Mouse (Mus musculus) mouse embryonic stem cell (cell line): ENCODE measurements around the gene Serpine1.

ENCODE experiments used
- in situ Hi-C, 2 experiments: fragments of 300-500 bp; cut with MboI; formaldehyde crosslinking; loops; 1 replicate in 1 of 2; 3 replicates in 1 of 2; pipeline ENCODE4 v1.14.3; 2019 to 2020; ENCODE audit warnings: low sequenced_read_pairs in 2 of 2, low pct_unique_long_range_greater_than_20kb in 1 of 2, mixed read lengths in 1 of 2; ENCODE audit not compliant: unreplicated experiment in 1 of 2

Gene Serpine1

GRCm38 (mm10) chr5:137032641-137033074, 39.4 kb downstream of the Serpine1 start:
- in situ Hi-C loops: no loop called here

DNA sequence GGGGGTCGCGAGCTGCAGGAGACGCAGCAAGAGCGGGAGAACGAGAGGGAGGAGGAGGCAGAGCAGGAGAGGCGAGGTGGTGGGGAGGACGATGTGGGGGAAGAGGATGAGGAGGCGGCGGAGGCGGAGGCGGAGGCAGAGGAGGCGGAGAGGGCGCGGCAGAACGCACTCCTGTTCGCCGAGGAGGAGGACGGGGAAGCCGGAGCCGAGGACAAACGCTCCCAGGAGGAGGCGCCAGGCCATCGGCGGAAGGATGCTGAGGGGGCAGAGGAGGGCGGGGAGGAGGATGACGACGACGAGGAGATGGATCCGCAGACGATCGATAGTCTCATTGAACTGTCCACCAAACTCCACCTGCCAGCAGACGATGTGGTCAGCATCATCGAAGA, 40.0 kb downstream of the Serpine1 start:
- in situ Hi-C loops: no loop called here

DNA sequence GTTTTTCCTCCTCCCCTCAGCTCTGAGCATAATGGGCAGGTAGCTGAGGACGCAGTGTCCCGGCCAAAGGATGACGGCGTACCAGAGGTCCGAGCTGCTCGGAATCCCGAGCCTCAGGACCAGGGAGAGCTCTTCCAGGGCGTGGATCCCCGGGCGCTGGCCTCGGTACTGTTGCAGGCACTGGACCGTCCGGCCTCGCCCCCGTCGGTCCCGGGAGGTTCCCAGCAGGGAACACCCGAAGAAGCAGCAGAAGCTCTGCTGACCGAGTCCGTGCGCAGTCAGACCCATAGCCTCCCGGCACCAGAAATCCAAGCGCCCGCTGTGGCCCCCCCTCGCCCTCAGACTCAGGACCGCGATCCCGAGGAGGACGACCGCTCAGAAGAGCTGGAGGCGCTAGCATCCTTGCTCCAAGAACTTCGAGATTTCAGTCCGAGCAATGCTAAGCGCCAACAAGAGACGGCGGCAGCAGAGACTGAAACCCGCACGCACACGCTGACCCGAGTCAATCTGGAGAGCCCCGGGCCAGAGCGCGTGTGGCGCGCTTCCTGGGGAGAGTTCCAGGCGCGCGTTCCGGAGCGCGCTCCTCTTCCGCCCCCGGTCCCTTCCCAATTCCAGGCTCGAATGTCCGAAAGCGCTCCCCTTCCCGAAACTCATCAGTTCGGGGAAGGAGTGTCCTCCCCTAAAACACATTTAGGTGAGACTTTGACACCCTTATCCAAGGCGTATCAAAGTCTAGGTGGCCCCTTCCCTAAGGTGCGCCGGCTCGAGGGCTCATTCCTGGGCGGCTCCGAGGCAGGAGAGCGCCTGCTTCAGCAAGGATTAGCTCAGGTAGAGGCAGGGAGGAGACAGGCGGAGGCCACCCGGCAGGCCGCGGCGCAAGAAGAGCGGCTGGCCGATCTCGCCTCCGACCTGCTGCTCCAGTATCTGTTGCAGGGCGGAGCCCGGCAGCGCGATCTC, 40.7 kb downstream of the Serpine1 start:
- in situ Hi-C loops: no loop called here

GRCm38 (mm10) chr5:137030416-137030810, 41.7 kb downstream of the Serpine1 start:
- in situ Hi-C loops: no loop called here

GRCm38 (mm10) chr5:137029643-137030415, 42.2 kb downstream of the Serpine1 start:
- in situ Hi-C loops: loop anchor here in 1 of 2 experiments (5.0 kb wide), 1 partner anchor 77 kb away; no protein-coding TSS in a partner anchor

DNA sequence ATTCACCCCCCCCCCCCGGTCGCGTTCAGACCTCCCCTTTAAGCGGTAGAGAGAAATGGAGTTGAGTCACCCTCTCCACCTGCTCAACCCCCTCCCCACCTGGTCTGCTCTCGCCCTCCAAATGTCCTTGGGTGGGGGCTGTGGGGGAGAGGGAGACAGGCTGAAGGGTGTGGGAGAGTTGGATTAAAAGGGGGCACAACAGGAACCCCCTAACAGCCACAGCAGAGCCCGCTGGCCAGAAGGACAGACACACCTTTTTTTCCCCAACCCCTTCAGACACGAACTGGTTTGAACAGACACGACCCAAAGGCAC, 42.8 kb downstream of the Serpine1 start:
- in situ Hi-C loops: loop anchor here in 1 of 2 experiments (5.0 kb wide), 1 partner anchor 78 kb away; no protein-coding TSS in a partner anchor

DNA sequence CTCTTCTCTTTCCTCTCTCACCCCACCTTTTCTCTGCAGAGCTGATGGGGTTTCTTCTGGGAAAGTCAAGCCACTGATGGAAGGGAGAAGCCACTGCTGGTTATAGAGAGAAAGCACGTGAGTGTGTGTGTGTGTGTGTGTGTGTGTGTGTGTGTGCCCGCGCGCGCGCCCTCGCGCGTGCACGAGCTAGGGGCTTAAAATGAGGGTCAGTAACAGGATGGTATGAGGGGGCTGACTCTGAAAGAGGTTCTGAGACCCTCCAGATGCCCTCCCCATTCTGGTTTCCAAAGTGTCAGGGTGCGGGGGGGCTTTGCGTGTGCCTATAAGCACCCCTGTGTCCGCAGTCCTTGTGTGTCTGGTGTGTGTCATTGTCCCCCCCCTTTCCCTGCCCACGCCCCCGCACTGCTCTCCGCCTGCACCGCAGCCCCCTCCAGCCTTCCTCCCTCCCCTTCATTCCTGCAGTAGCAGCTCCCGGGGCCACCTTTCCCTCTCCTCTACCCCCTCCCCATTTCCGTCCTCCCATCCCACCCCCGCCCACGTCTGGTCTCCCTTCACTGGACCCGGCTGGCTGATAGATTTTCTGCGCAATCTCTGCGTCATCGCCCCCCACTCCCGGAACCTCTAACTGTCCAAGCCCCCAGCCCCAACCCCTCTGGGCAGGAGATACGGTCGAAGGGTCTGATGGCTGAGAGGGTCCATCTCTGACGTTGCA, 43.4 kb downstream of the Serpine1 start:
- in situ Hi-C loops: loop anchor here in 1 of 2 experiments (5.0 kb wide), 1 partner anchor 79 kb away; no protein-coding TSS in a partner anchor

- in situ Hi-C loops: loop anchor here in 1 of 2 experiments (5.0 kb wide), 1 partner anchor 81 kb away; no protein-coding TSS in a partner anchor
These were observed 46.0 kb downstream of the Serpine1 start, which contains the start of gene Vgf for GRCm38 (mm10) chr5:137026092-137026491. Gene Vgf (plus strand): TSS chr5:137026392.

GRCm38 (mm10) chr5:137025132-137025531, 46.9 kb downstream of the Serpine1 start:
- in situ Hi-C loops: loop anchor here in 1 of 2 experiments (5.0 kb wide), 1 partner anchor 82 kb away; no protein-coding TSS in a partner anchor

DNA sequence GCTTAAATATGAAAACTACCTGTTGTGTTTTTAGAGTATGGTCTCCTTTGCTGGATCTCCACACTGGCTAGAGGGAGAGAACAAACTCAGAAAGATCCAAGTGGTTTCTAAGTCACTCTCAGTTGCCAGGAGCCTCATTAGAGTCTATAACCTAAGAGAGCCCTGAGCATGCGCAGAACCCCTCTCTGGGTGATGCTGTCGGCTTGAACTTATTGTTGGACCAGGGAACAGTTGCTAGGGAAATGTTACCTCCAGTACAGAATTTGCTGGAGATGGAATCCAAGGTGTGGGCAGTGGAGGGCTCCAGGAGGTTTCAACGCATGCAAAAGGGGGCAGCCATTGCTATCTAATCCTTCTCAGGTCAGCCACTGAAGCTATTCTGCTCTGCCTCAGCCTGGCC, 47.8 kb downstream of the Serpine1 start:
- in situ Hi-C loops: no loop called here

DNA sequence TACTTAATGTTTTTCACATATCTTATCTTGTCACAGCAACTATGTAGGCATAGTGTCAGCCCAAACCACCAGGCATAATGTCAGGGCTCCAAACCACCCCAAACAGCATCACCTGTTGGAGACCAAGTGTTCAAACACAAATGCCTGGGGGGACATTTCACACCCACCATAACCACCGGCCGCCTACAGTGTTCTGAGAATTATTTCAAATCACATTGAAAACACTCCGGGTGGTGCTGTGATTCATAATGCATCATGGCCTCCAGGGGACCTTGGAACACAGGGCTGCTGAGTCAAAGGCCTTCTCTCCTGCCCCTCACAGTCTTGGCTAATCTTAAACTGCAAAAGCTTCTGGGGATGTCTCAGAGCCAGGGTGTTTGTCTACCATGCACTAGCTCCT, 56.2 kb downstream of the Serpine1 start:
- in situ Hi-C loops: no loop called here

- in situ Hi-C loops: loop anchor here in 1 of 2 experiments (5.0 kb wide), 1 partner anchor 85 kb away; no protein-coding TSS in a partner anchor
These were observed 59.6 kb downstream of the Serpine1 start for GRCm38 (mm10) chr5:137012401-137012950.
